In the genomic region with DNA sequence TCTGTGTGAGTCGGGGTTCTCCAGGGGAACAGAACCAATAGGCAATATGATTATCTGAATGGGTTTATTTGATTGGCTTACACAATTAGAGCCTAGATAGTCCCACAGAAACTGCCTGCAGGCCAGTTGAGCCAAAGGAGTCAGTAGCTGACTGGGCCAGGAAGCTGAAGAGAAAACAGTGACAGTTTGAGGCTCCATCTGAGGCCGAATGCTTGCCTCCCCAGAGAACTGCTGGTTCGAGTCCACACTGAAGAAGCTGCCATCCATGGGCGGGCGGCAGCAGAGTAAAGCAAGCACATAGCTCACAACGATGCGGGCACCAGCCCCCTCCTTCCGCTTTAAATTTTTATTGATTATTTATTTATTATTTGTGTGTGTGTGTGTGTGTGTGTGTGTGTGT, we compare ENCODE assay signal across 21 mouse cellular contexts.
"Had no signal": no experiment of that assay in that cellular context is flagged by ENCODE, and none has a peak within 500 bp of the region (broad histone marks: within the 10 kb centered on the region; RNA-seq: fewer than 3 reads in every experiment).

No protein-coding gene starts in this region.

- H3K9ac ChIP-seq: limb, embryonic 13.5 days; liver, embryonic 12.5 days; liver, embryonic 15.5 days; lung, embryonic 15.5 days; midbrain, embryonic 15.5 days; neural tube, embryonic 12.5 days; neural tube, embryonic 15.5 days had no signal

- DNase-seq: kidney, postnatal 4 days; layer of hippocampus, postnatal 36 days; left cerebral cortex, postnatal 4 days; liver; lung, adult 18-20 months; lung, postnatal 10 days; lung, postnatal 36 days; right cerebral cortex, adult 18-20 months; right cerebral cortex, postnatal 14 days; right cerebral cortex, postnatal 4 days; thymus, postnatal 25 days had no signal

- H3K36me3 ChIP-seq: limb, embryonic 13.5 days; liver, embryonic 12.5 days; liver, embryonic 15.5 days; lung, embryonic 15.5 days; midbrain, embryonic 10.5 days; midbrain, embryonic 15.5 days; neural tube, embryonic 12.5 days; neural tube, embryonic 15.5 days had no signal

- H3K9me3 ChIP-seq: limb, embryonic 13.5 days; liver, embryonic 12.5 days; liver, embryonic 15.5 days; lung, embryonic 15.5 days; megakaryocyte, embryonic 14.5 days; midbrain, embryonic 10.5 days; midbrain, embryonic 15.5 days; neural tube, embryonic 12.5 days; neural tube, embryonic 15.5 days had no signal

- H3K4me2 ChIP-seq: limb, embryonic 13.5 days; liver, embryonic 12.5 days; liver, embryonic 15.5 days; lung, embryonic 15.5 days; midbrain, embryonic 15.5 days; neural tube, embryonic 12.5 days; neural tube, embryonic 15.5 days had no signal

- H3K27ac ChIP-seq: layer of hippocampus, adult 2 months; limb, embryonic 13.5 days; liver, embryonic 12.5 days; liver, embryonic 15.5 days; lung, embryonic 15.5 days; midbrain, embryonic 10.5 days; midbrain, embryonic 15.5 days; neural tube, embryonic 12.5 days; neural tube, embryonic 15.5 days had no signal

- H3K4me3 ChIP-seq: layer of hippocampus, adult 2 months; limb, embryonic 13.5 days; liver, embryonic 12.5 days; liver, embryonic 15.5 days; lung, embryonic 15.5 days; megakaryocyte, embryonic 14.5 days; midbrain, embryonic 10.5 days; midbrain, embryonic 15.5 days; neural tube, embryonic 12.5 days; neural tube, embryonic 15.5 days had no signal

- ATAC-seq: liver, embryonic 12.5 days; midbrain, embryonic 15.5 days had no signal

- H3K4me1 ChIP-seq: liver, embryonic 12.5 days; liver, embryonic 15.5 days; lung, embryonic 15.5 days; megakaryocyte, embryonic 14.5 days; midbrain, embryonic 10.5 days; midbrain, embryonic 15.5 days; neural tube, embryonic 12.5 days had no signal

- H3K27me3 ChIP-seq: liver, embryonic 15.5 days; lung, embryonic 15.5 days; midbrain, embryonic 15.5 days; neural tube, embryonic 12.5 days; neural tube, embryonic 15.5 days had no signal
